ENCODE assay signal across 24 mouse cellular contexts in genomic region chr1:88499230-88499737, GRCm38 (mm10). TPM values are rescaled to one million over a fixed set of nuclear protein-coding genes. Genes with fewer than 3 reads are reported as not detected.
A peak's percentile ranks its signal among the peaks of the same experiment; 100 is the strongest.
DNase-seq lines count a peak whose midpoint lies in the region; ATAC-seq and TF ChIP-seq lines count a peak whose summit lies in the region.
"Had no signal": no experiment of that assay in that cellular context is flagged by ENCODE, and none has a peak within 500 bp of the region (broad histone marks: within the 10 kb centered on the region; RNA-seq: fewer than 3 reads in every experiment).

No protein-coding gene starts in this region.

- no peak for TF ChIP-seq CTCF in CH12.LX (conservative IDR thresholded peaks at IDR 0.05 in 1 of 2, IDR thresholded peaks at IDR 0.05 in 1 of 2; ENCODE audit: low read depth in 2 of 2, low read length in 2 of 2)
- no peak for TF ChIP-seq CTCF in midbrain, postnatal 0 days (IDR thresholded peaks at IDR 0.05)

- dilution Hi-C loops in CH12.LX (cut with MboI; ENCODE audit: extremely low pct_ligation_motif_present, extremely low pct_unique_long_range_greater_than_20kb, low sequenced_read_pairs): no loop called here

- peak; percentile 68 for TF ChIP-seq EP300 in CH12.LX (IDR thresholded peaks at IDR 0.05; ENCODE audit: low read length)

- DNase-seq in lung, postnatal 25 days (ENCODE audit: low spot score): no peak
- DNase-seq in CH12.LX (ENCODE audit: extremely low read depth): no peak
- DNase-seq in midbrain, postnatal 0 days (ENCODE audit: low spot score): no peak
- DNase-seq: adrenal gland, adult 8-10 months; adrenal gland, postnatal 14 days; adrenal gland, postnatal 36 days; cerebellum, adult 11-12 months; cerebellum, adult 2 months; cerebellum, adult 9-10 months; cerebellum, postnatal 10 days; cerebellum, postnatal 25 days; forebrain, postnatal 0 days had no signal

- TF ChIP-seq RAD21 in CH12.LX (IDR thresholded peaks at IDR 0.05; ENCODE audit: low read depth, low read length): no peak; the same call in 1 of the 2 replicates

- no peaks in the 10 kb centered on the region for H3K36me3 ChIP-seq in lung, embryonic 16.5 days (ENCODE audit: control insufficient read depth, insufficient read depth, low read length)
- H3K36me3 ChIP-seq in CH12.LX (replicated peaks in 1 of 2; ENCODE audit: control insufficient read depth in 1 of 2, insufficient read depth in 1 of 2, low read length in 1 of 2) (peaks cover 29 to 40% of the 10 kb centered on the region in 2 experiments), myocyte (ENCODE audit: control insufficient read depth, insufficient read depth) (no peaks in the 10 kb centered on the region)
- no peaks in the 10 kb centered on the region for H3K36me3 ChIP-seq in midbrain, postnatal 0 days (ENCODE audit: insufficient read depth, low read length)
- H3K36me3 ChIP-seq: embryonic facial prominence, embryonic 10.5 days; embryonic facial prominence, embryonic 12.5 days; forebrain, embryonic 15.5 days; G1E had no signal

- TF ChIP-seq POLR2A in CH12.LX (IDR thresholded peaks at IDR 0.05; ENCODE audit: low read depth, low read length) (no peak), myocyte (IDR thresholded peaks at IDR 0.05; ENCODE audit: insufficient read length, low read depth) (no peak)

- H3ac ChIP-seq in myocyte (ENCODE audit: control insufficient read depth, insufficient read length): no peak overlapping the region

- H3K4me2 ChIP-seq in lung, embryonic 16.5 days (ENCODE audit: low read depth, low read length): no peak overlapping the region
- H3K4me2 ChIP-seq in CH12.LX (ENCODE audit: insufficient read depth, low read depth, poor library complexity, severe bottlenecking) (no peak overlapping the region), myocyte (ENCODE audit: low read depth) (no peak overlapping the region)
- H3K4me2 ChIP-seq in midbrain, postnatal 0 days (ENCODE audit: low read depth, low read length, poor library complexity, severe bottlenecking): no peak overlapping the region
- H3K4me2 ChIP-seq: embryonic facial prominence, embryonic 12.5 days; forebrain, embryonic 13.5 days; forebrain, embryonic 15.5 days had no signal

- peak; percentile 15; the same call in 1 of the 2 replicates for ATAC-seq in lung, embryonic 16.5 days (ENCODE audit: low read depth)
- ATAC-seq in midbrain, postnatal 0 days (ENCODE audit: low FRiP score): no peak
- ATAC-seq: activated CD4-positive, CD25-positive, alpha-beta regulatory T cell, adult 4 months; forebrain, embryonic 13.5 days; forebrain, embryonic 15.5 days; forebrain, postnatal 0 days; Patski had no signal

- in situ Hi-C loops in CH12.LX (cut with MboI; ENCODE audit: low pct_ligation_motif_present, low pct_unique_long_range_greater_than_20kb, low sequenced_read_pairs): no loop called here

- H3K4me3 ChIP-seq in lung, embryonic 16.5 days (ENCODE audit: low read length): no peak overlapping the region
- H3K4me3 ChIP-seq in CH12.LX (replicated peaks in 1 of 3; ENCODE audit: low read depth in 2 of 3, low read length in 2 of 3, poor library complexity in 1 of 3) (no peak overlapping the region), myocyte (no peak overlapping the region)
- H3K4me3 ChIP-seq in midbrain, postnatal 0 days (ENCODE audit: low read depth, low read length): no peak overlapping the region
- H3K4me3 ChIP-seq: embryonic facial prominence, embryonic 10.5 days; embryonic facial prominence, embryonic 12.5 days; forebrain, embryonic 13.5 days; forebrain, embryonic 15.5 days had no signal

- H3K9ac ChIP-seq in lung, embryonic 16.5 days (ENCODE audit: low read length): no peak overlapping the region
- H3K9ac ChIP-seq in CH12.LX (ENCODE audit: insufficient read depth, low read depth): no peak overlapping the region
- H3K9ac ChIP-seq in midbrain, postnatal 0 days (replicated peaks; ENCODE audit: low read length, poor library complexity, severe bottlenecking): no peak overlapping the region
- H3K9ac ChIP-seq: embryonic facial prominence, embryonic 12.5 days; forebrain, embryonic 13.5 days; forebrain, embryonic 15.5 days; forebrain, postnatal 0 days had no signal

- 50% methylated on average over 11 of the region's 11 CpGs for WGBS in lung, embryonic 16.5 days
- 86% methylated on average over 11 of the region's 11 CpGs for WGBS in midbrain, postnatal 0 days

- H3K9me3 ChIP-seq in lung, embryonic 16.5 days (ENCODE audit: control insufficient read depth, low read length): no peaks in the 10 kb centered on the region
- H3K9me3 ChIP-seq in CH12.LX (replicated peaks; ENCODE audit: low read length): peaks cover 51% of the 10 kb centered on the region
- H3K9me3 ChIP-seq in midbrain, postnatal 0 days (ENCODE audit: low read length): no peaks in the 10 kb centered on the region
- H3K9me3 ChIP-seq: embryonic facial prominence, embryonic 10.5 days; embryonic facial prominence, embryonic 12.5 days; forebrain, embryonic 13.5 days; forebrain, embryonic 15.5 days; G1E had no signal

- H3K27me3 ChIP-seq in lung, embryonic 16.5 days (ENCODE audit: control insufficient read depth, insufficient read depth, low read depth, low read length): no peaks in the 10 kb centered on the region
- no peaks in the 10 kb centered on the region for H3K27me3 ChIP-seq in CH12.LX (replicated peaks)
- H3K27me3 ChIP-seq in myocyte (ENCODE audit: control insufficient read depth, insufficient read depth, insufficient read length): no peaks in the 10 kb centered on the region
- H3K27me3 ChIP-seq in midbrain, postnatal 0 days (ENCODE audit: insufficient read depth, low read length): no peaks in the 10 kb centered on the region
- H3K27me3 ChIP-seq: forebrain, embryonic 13.5 days; forebrain, embryonic 15.5 days; Patski had no signal

- H3K79me2 ChIP-seq in CH12.LX (replicated peaks; ENCODE audit: control insufficient read depth, extremely low read depth, insufficient read depth, poor library complexity, severe bottlenecking): no peaks in the 10 kb centered on the region
- H3K79me2 ChIP-seq in myocyte (ENCODE audit: control insufficient read depth, insufficient read depth): no peaks in the 10 kb centered on the region

- peaks cover 2% of the 10 kb centered on the region; the same call in 1 of the 2 replicates for H3K4me1 ChIP-seq in lung, embryonic 16.5 days (replicated peaks; ENCODE audit: control insufficient read depth, insufficient read depth, low read length)
- H3K4me1 ChIP-seq in CH12.LX (ENCODE audit: control insufficient read depth in 1 of 2, insufficient read depth in 2 of 2): peaks cover 0 to 8% of the 10 kb centered on the region in 2 experiments; a peak in 1 of 4 replicates
- 0 out of 2 replicates have a peak, but pooled peaks cover 2% of the 10 kb centered on the region for H3K4me1 ChIP-seq in midbrain, postnatal 0 days (ENCODE audit: insufficient read depth, low read length)
- H3K4me1 ChIP-seq: embryonic facial prominence, embryonic 12.5 days had no signal

- no peak overlapping the region for H3K27ac ChIP-seq in lung, embryonic 16.5 days (ENCODE audit: low read length)
- no peak overlapping the region for H3K27ac ChIP-seq in CH12.LX (ENCODE audit: insufficient read depth, low read depth)
- no peak overlapping the region for H3K27ac ChIP-seq in midbrain, postnatal 0 days (ENCODE audit: low read depth, low read length)
- H3K27ac ChIP-seq: embryonic facial prominence, embryonic 10.5 days; embryonic facial prominence, embryonic 12.5 days; forebrain, embryonic 13.5 days; forebrain, embryonic 15.5 days had no signal

TF ChIP-seq in CH12.LX, 34 proteins besides CTCF, POLR2A, EP300 and RAD21 (continues in another document):
- peak; percentile 70 for TF ChIP-seq TCF12 (IDR thresholded peaks at IDR 0.05; ENCODE audit: low read depth, low read length)
- no peak for TF ChIP-seq ZNF384 (IDR thresholded peaks at IDR 0.05; ENCODE audit: low read depth, low read length)
- no peak for TF ChIP-seq KAT2A (IDR thresholded peaks at IDR 0.05; ENCODE audit: insufficient replicate concordance, low read length)
- no peak for TF ChIP-seq SMC3 (IDR thresholded peaks at IDR 0.05; ENCODE audit: low read depth, low read length)
- 0 out of 2 replicates have a peak, but pooled peaks have one; percentile 47 for TF ChIP-seq MAFK (IDR thresholded peaks at IDR 0.05; ENCODE audit: insufficient replicate concordance, low read length)
- peak; percentile 49; the same call in 1 of the 2 replicates for TF ChIP-seq MEF2A (IDR thresholded peaks at IDR 0.05; ENCODE audit: borderline replicate concordance, low read depth, low read length)
- no peak for TF ChIP-seq UBTF (IDR thresholded peaks at IDR 0.05; ENCODE audit: low read depth, low read length)
- 0 out of 2 replicates have a peak, but pooled peaks have one; percentile 37 for TF ChIP-seq ETS1 (conservative IDR thresholded peaks at IDR 0.05; ENCODE audit: low read depth, low read length)
- TF ChIP-seq BHLHE40 (IDR thresholded peaks at IDR 0.05; ENCODE audit: low read depth, low read length): peak; percentile 95
- no peak for TF ChIP-seq SIN3A (IDR thresholded peaks at IDR 0.05; ENCODE audit: low read length)

TF ChIP-seq in myocyte, 11 proteins besides CTCF, POLR2A, EP300 and RAD21:
- TF ChIP-seq USF1 (IDR thresholded peaks at IDR 0.05; ENCODE audit: low read depth): no peak
- no peak for TF ChIP-seq MAX (IDR thresholded peaks at IDR 0.05; ENCODE audit: low read depth)
- no peak for TF ChIP-seq CEBPB (IDR thresholded peaks at IDR 0.05; ENCODE audit: insufficient read depth, poor library complexity, severe bottlenecking)
- TF ChIP-seq POLR2AphosphoS2 (IDR thresholded peaks at IDR 0.05; ENCODE audit: insufficient read length, low read depth): peak; percentile 8

RNA-seq across cellular contexts. Expression of gene Glrp1, which starts 10.6 kb away (rescaled TPM):
- 0.21 and 0.28 TPM in 2 replicates for polyA plus RNA-seq in lung, embryonic 16.5 days (2015; fragmentation: Nextera tagmentation; extraction: Ambion mirVana)
- 4.0 and 9.3 TPM in 2 replicates for total RNA-seq in CH12.LX (2012; rRNA removed)
- total RNA-seq in CH12.LX (2014; rRNA removed): 6.1 and 6.3 TPM in 2 replicates
- polyA plus RNA-seq in CH12.LX (2012; ENCODE audit: insufficient read length, low read depth): 9.1 and 11.7 TPM in 2 replicates
- polyA plus RNA-seq in myocyte (2012; fragmentation: generic; extraction: Trizol): 5.0 TPM
- total RNA-seq in midbrain, postnatal 0 days (2014; rRNA removed): not detected in 2 replicates
- polyA plus RNA-seq in midbrain, postnatal 0 days (2015; fragmentation: Nextera tagmentation; extraction: Ambion mirVana): 0.07 TPM in 1 of 2 replicates, not detected in the other
- total RNA-seq: adrenal gland, adult 18-20 months; adrenal gland, adult 8-10 months; adrenal gland, postnatal 14 days; adrenal gland, postnatal 36 days had no signal
- polyA plus RNA-seq: activated CD4-positive, CD25-positive, alpha-beta regulatory T cell, adult 4 months; embryonic facial prominence, embryonic 12.5 days; embryonic facial prominence, embryonic 14.5 days; forebrain, embryonic 11.5 days; forebrain, embryonic 13.5 days; forebrain, embryonic 15.5 days; G1E; Patski had no signal
